Mouse (Mus musculus) ovary, postnatal 14 days (tissue): ENCODE measurements around the gene Cd38.
"Not testable (repeated sequence)": the region's sequence is repeated elsewhere in the genome, so short reads cannot be mapped to it uniquely, and the experiment has no call there.

Experiments used
- DNase-seq: peaks from one replicate; pipeline ENCODE4 v3.0.0; 2022; ENCODE audit warnings: low spot score

Cd38 gene

GRCm38 (mm10) chr5:43860096-43860495, 8.3 kb upstream of the Cd38 start:
- DNase-seq: no peak

DNA sequence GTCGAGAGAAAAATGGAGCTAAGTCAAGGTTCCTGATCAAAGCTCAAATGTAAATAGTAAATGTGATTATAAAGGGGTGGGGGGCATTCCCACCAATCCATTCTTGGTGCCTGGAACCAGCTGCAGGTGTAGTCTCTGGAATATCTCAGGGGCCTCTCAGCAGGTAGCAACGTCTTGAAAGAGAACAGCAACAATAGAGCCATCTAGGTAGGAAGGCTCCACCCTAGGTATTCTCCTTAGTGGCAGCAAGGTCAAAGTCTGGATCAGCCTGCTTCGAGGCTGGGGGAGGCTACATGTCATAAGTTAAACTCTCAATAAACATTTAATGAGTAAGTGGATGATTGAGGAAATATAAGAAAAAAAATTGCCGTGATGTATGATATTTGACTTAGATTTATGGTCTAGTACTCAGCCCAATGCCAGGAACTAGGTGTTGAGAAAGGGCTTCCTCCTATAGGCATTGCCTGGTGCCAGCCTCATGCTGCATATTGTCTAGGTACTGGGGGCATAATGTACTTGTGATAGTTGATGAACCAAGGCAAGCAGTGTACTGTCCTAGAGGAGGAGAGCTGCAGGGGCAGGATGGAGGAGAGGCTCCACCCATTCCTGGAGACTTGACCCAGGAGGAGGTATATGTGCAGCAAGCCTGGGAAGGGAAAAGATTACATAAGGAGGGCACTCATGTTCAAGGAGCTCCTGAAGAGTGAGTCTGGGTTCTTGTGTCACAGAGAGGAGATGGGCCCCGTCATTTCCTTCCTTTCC, 7.5 kb upstream of the Cd38 start:
- no peak for DNase-seq

- DNase-seq: no peak
Observed at GRCm38 (mm10) chr5:43863642-43864041, 4.7 kb upstream of the Cd38 start.

GRCm38 (mm10) chr5:43865316-43865715, 3.0 kb upstream of the Cd38 start:
- DNase-seq: no peak

DNA sequence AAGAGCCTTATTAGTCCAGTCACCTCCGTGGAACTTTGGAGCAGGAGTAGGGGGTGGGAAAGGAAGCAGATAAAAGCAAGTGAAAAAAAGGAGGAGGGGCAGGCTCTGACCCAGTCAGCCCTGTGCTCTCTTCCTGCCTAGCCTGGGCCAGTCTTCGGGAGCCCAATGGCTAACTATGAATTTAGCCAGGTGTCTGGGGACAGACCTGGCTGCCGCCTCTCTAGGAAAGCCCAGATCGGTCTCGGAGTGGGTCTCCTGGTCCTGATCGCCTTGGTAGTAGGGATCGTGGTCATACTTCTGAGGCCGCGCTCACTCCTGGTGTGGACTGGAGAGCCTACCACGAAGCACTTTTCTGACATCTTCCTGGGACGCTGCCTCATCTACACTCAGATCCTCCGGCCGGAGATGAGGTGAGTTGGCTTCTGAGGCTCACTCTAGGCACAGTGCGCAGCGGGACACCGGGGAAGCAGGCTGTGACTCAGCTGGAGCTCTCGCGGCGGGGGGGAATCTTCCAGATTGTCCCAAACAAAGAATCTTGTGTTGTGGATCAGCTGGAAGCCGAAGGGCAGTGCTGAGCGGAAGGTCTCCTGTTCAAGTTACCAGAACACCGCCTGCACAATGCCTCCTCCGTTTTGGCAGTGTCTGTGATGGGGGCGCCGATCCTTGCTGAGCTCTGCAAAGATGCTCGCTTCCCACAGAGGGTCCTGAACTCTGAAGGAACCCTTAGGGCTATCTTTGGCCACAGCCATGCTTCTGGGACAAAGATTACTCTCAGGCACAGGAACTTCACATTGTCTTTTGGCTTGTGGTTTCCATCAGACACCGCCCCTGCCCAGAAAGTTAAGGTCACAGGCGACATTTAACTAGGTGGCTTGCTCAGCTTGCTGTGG, 603 bp downstream of the Cd38 start:
- DNase-seq: peak; percentile 12

- DNase-seq: no peak
Observed at GRCm38 (mm10) chr5:43871845-43872244, 3.5 kb downstream of the Cd38 start.

- DNase-seq: no peak
Observed at GRCm38 (mm10) chr5:43872652-43873051, 4.3 kb downstream of the Cd38 start.

- no peak for DNase-seq
Observed at GRCm38 (mm10) chr5:43882034-43882433, 13.7 kb downstream of the Cd38 start.

GRCm38 (mm10) chr5:43885060-43885820, 16.9 kb downstream of the Cd38 start:
- DNase-seq: no peak

GRCm38 (mm10) chr5:43892386-43892785, 24.0 kb downstream of the Cd38 start:
- peak; percentile 24 for DNase-seq

DNA sequence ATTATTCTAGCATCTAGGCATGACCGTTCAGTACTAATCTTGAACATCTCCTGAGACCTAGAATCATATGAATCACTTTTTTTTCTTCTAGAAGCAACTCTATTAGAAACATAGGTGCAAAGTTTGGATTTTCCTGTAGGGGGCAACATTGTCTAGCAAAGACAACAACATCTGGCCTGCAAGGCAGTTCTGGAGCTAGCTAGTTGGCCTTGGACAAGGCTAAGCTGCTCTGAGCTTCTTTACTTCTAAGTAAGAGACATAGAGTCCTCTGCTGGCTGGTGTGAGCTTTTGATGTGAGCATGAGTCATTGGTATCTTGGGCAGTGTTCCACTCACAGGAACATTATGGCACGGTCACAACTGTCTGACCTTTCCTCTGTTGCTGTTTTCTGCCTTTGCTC, 25.8 kb downstream of the Cd38 start:
- DNase-seq: peak; percentile 38

DNA sequence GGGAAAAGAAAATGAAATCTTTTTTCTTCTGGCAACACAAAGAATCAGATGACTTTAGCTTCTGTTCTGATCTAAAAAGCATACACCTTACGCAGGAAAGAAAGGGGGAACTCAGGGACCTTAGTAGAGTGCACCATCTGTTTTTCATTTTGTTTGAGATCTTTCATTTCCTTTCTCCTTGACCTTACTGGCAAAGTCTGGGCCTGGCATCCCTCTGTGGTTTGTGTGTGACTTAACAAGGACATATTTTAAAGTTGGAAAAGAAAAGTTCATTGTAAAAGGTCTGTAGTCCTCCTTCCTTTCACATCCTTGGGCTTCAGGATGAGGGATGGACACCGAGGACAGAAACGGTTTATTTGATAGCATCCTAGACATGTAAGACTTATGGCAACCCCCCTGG, 27.6 kb downstream of the Cd38 start:
- DNase-seq: no peak

GRCm38 (mm10) chr5:43904685-43905084, 36.3 kb downstream of the Cd38 start:
- no peak for DNase-seq

- DNase-seq: no peak
Observed at GRCm38 (mm10) chr5:43909213-43909612, 40.9 kb downstream of the Cd38 start.

GRCm38 (mm10) chr5:43910006-43910405, 41.7 kb downstream of the Cd38 start:
- no peak for DNase-seq

- not testable (repeated sequence) for DNase-seq
Observed at GRCm38 (mm10) chr5:43912844-43913243, 44.5 kb downstream of the Cd38 start, which contains the start of gene Gm7879. TSS of gene Gm7879 (plus strand) at chr5:43913144.

- no peak for DNase-seq
Observed at GRCm38 (mm10) chr5:43915261-43915886, 47.0 kb downstream of the Cd38 start.

DNA sequence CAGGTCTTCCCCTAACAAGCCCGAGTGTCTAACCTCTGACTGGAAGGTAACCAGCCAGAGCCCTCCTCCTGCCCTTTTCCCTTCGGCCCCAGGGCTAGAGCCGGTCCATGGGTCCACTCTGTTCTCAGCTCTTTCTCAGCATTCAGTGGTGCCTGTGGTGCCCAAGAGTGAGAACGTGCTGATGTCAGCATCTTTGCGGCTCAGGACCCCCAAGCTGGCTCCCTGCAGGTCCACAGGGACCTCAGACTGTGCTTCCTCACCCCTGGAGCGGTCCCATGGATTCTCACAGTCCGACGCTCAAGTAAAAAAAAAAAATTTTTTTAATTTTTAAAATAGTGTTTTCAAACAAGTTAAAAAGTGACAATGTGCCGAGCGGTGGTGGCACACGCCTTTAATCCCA, 53.5 kb downstream of the Cd38 start:
- DNase-seq: no peak

DNA sequence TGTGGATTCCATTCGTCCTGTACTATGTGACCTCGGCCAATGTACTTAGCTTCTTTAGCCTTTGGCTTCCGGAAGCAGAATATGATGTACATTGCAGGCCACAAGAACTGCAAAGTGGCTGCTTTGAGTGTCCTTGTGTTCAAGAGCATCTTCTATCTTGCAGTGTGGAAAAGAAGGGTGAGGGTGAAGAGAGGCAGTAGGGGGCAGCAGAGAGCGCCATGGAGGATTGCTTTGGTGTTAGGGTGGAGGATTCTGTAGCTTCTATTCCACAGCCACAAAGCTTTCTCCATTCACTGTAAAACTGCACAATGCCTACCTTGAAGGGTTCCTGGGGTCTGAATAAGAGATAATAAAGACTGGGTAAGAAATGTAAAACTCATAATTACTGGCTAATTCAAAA, 55.6 kb downstream of the Cd38 start:
- peak; percentile 50 for DNase-seq

GRCm38 (mm10) chr5:43927729-43928128, 59.4 kb downstream of the Cd38 start:
- DNase-seq: no peak

DNA sequence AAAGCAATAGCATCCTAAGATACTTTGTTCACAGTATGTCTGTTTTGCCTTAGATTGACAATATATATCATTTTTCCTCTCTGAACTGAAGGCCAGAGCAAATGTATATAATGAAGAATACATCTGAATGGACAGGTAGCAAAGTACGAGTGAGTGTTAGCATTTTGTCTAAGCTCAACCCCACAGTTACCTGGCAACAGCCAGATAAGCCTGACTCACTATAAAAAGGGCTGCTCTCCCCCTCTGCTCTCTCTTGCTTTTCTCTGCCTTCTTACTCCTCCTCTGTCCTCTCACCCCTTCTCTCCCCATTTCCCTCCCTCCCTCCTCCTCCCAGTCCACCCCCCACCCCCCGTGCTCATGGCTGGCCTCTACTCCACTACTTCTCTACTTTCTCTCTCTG, 64.9 kb downstream of the Cd38 start:
- DNase-seq: no peak
